Mouse (Mus musculus) kidney, embryonic 16.5 days (tissue): ENCODE measurements around the gene P2rx1. TPM values are rescaled to one million over a fixed set of nuclear protein-coding genes. Genes with fewer than 3 reads are reported as not detected.

ENCODE experiments used
- ATAC-seq: fragments of 200-750 bp; cut with Nextera tagmentation; 2 replicates; pipeline ENCODE4 v1.8.0; 2017; ENCODE audit warnings: moderate TSS enrichment; ENCODE audit not compliant: low FRiP score, low TSS enrichment
- H3K27ac ChIP-seq: fragments of 300-500 bp; sonication (generic); 2 replicates; pipeline ENCODE4 v1.5.1; 2014; ENCODE audit warnings: low read length
- H3K27me3 ChIP-seq: fragments of 300-500 bp; sonication (generic); 2 replicates; pipeline ENCODE4 v1.6.1; 2014; ENCODE audit warnings: low read length, control low read depth, mixed read lengths; ENCODE audit not compliant: insufficient read depth
- H3K36me3 ChIP-seq: fragments of 300-500 bp; sonication (generic); 2 replicates; pipeline ENCODE4 v1.6.1; 2014; ENCODE audit warnings: low read length, control low read depth, mixed read lengths; ENCODE audit not compliant: insufficient read depth
- H3K4me1 ChIP-seq: fragments of 300-500 bp; sonication (generic); 2 replicates; pipeline ENCODE4 v1.6.1; 2014; ENCODE audit warnings: low read length, control low read depth, mixed read lengths; ENCODE audit not compliant: insufficient read depth
- H3K4me2 ChIP-seq: fragments of 300-500 bp; sonication (generic); replicated peaks from 2 replicates; pipeline ENCODE4 v1.6.1; 2014; ENCODE audit warnings: low read depth, low read length
- H3K4me3 ChIP-seq: fragments of 300-500 bp; sonication (generic); 2 replicates; pipeline ENCODE4 v1.5.1; 2014; ENCODE audit warnings: mild to moderate bottlenecking, low read length
- H3K9ac ChIP-seq: fragments of 300-500 bp; sonication (generic); replicated peaks from 2 replicates; pipeline ENCODE4 v1.6.1; 2014; ENCODE audit warnings: low read length
- H3K9me3 ChIP-seq: fragments of 300-500 bp; sonication (generic); 2 replicates; pipeline ENCODE4 v1.6.1; 2016; ENCODE audit warnings: low read length, control low read depth
- WGBS: fragments of 180-500 bp; shearing (Covaris S2); extraction: QIAGEN DNeasy Blood & Tissue Kit; methylation state at CpG from one replicate; pipeline ENCODE4 v1.1.7; 2014; 5-methylcytosine and 5-hydroxymethylcytosine counted together
- polyA plus RNA-seq: library from polyadenylated mRNA; unstranded; fragments of >200 nt; fragmentation: Nextera tagmentation; extraction: Ambion mirVana; gene quantifications from 2 replicates; pipeline ENCODE4 v1.2.1, GENCODE M21; 2015

The P2rx1 gene
- polyA plus RNA-seq, 1 experiment from 2014 or later, result 3.1 TPM

- Histone ChIP-seq H3K4me1 (no peaks in the 10 kb centered on the region), H3K9ac (no peak overlapping the region), H3K9me3 (no peaks in the 10 kb centered on the region), H3K4me2 (no peak overlapping the region), H3K27ac (no peak overlapping the region), H3K4me3 (no peak overlapping the region), H3K36me3 (no peaks in the 10 kb centered on the region), H3K27me3 (no peaks in the 10 kb centered on the region; the same call in 1 of the 2 replicates)
- 7% methylated on average over 2 of the region's 2 CpGs for WGBS
- ATAC-seq, result peak; percentile 79
These were observed 7.5 kb downstream of the P2rx1 start for GRCm38 (mm10) chr11:73006377-73006776.

DNA sequence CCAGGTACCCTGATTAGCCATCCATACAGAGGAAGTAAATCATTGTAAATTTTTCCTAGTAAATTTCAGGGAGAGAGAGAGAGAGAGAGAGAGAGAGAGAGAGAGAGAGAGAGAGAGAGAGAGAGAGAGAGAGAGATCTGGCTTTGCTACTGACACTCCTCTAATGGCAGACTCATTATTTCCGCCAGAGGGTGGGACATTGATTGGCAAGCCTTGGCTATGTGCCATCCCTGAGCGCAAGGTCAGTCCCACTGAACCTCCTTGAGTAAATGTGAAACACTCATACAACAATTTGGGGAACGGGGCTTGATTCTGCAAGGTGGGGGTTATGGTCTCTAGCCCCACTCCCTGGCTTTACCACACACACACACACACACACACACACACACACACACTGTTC, 8.2 kb downstream of the P2rx1 start:
- H3K4me3 ChIP-seq, result no peak overlapping the region
- 63% methylated on average over 3 of the region's 3 CpGs for WGBS
- H3K36me3 ChIP-seq, result no peaks in the 10 kb centered on the region
- H3K9ac ChIP-seq, result no peak overlapping the region
- no peaks in the 10 kb centered on the region for H3K9me3 ChIP-seq
- ATAC-seq, result no peak
- H3K4me2 ChIP-seq, result no peak overlapping the region
- no peak overlapping the region for H3K27ac ChIP-seq
- no peaks in the 10 kb centered on the region; the same call in 1 of the 2 replicates for H3K27me3 ChIP-seq
- H3K4me1 ChIP-seq, result no peaks in the 10 kb centered on the region

DNA sequence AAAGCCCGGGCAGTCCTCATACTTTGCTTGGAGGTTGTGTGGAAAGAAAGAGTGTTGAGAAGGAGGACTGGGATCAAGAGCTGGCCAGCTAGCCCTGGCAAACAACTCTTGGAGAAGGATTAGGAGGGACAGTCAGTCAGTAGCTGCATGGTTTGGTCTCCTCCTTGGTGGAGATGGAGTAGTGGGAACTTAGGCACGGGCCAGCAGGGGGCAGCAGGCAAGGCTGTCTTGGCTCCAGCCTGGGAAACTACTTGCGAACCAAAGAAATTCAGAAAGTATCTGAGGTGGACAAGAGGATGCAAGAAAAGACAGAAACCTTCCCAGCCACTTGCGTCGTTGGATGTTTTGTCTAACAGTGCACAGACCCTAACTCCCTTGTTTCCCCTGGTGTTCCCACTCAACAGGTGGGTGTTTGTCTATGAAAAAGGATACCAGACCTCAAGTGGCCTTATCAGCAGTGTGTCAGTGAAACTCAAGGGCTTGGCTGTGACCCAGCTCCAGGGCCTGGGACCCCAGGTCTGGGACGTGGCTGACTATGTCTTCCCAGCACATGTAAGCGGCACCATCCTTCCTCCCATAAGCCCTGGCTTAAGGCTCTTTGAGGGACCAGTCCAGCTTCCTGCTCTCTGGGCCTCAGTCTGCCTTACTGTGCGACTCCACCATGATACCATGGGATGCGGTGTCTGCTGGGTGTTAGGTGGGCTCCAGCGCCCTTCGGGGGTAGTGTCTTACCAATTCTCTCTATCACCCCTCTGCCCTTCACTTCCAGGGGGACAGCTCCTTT, 9.0 kb downstream of the P2rx1 start:
- Histone ChIP-seq H3K9me3 (no peaks in the 10 kb centered on the region), H3K4me1 (no peaks in the 10 kb centered on the region), H3K9ac (no peak overlapping the region), H3K4me2 (no peak overlapping the region), H3K27ac (no peak overlapping the region), H3K36me3 (no peaks in the 10 kb centered on the region), H3K27me3 (no peaks in the 10 kb centered on the region; the same call in 1 of the 2 replicates), H3K4me3 (no peak overlapping the region)
- 61% methylated on average over 11 of the region's 11 CpGs for WGBS
- peak; percentile 27; the same call in 1 of the 2 replicates for ATAC-seq

- Histone ChIP-seq H3K4me2 (no peak overlapping the region), H3K9me3 (no peaks in the 10 kb centered on the region), H3K27me3 (no peaks in the 10 kb centered on the region; the same call in 1 of the 2 replicates), H3K4me1 (no peaks in the 10 kb centered on the region), H3K9ac (no peak overlapping the region), H3K4me3 (no peak overlapping the region), H3K27ac (no peak overlapping the region), H3K36me3 (no peaks in the 10 kb centered on the region)
- no peak for ATAC-seq
- 64% methylated on average over 2 of the region's 2 CpGs for WGBS
These were observed 9.9 kb downstream of the P2rx1 start for GRCm38 (mm10) chr11:73008826-73009225.

- H3K9me3 ChIP-seq, result no peaks in the 10 kb centered on the region
- no peaks in the 10 kb centered on the region; the same call in 1 of the 2 replicates for H3K27me3 ChIP-seq
- ATAC-seq, result no peak
- no peak overlapping the region for H3K27ac ChIP-seq
- no peaks in the 10 kb centered on the region for H3K4me1 ChIP-seq
- WGBS, result 61% methylated on average over 13 of the region's 13 CpGs
- H3K36me3 ChIP-seq, result no peaks in the 10 kb centered on the region
- H3K4me2 ChIP-seq, result no peak overlapping the region
- H3K4me3 ChIP-seq, result no peak overlapping the region
- H3K9ac ChIP-seq, result no peak overlapping the region
These were observed 10.8 kb downstream of the P2rx1 start for GRCm38 (mm10) chr11:73009531-73010274.

DNA sequence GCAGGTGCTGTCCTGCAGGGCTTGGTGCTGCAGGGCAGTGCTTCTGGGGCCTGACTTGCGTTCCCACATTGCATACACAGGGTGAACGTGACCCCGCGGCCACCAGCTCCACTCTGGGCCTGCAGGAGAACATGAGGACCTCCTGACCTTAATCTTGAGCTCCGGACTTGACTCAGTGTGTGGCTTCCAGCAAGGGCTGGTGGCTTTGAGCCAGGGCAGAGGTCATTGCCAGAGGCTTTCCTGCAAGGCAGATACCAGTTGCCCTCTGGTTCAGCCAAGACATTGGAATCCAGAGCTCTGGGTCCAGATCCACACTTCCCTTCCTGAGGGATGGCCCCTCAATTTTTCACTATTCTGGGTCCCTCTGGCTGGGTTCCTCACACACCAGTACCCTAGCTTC, 15.1 kb downstream of the P2rx1 start:
- ATAC-seq, result no peak
- Histone ChIP-seq H3K27me3 (peaks cover 7% of the 10 kb centered on the region), H3K27ac (no peak overlapping the region), H3K36me3 (no peaks in the 10 kb centered on the region), H3K9ac (no peak overlapping the region), H3K9me3 (no peaks in the 10 kb centered on the region), H3K4me2 (no peak overlapping the region), H3K4me1 (peaks cover 4% of the 10 kb centered on the region; the same call in 1 of the 2 replicates), H3K4me3 (no peak overlapping the region)
- WGBS, result 74% methylated on average over 5 of the region's 5 CpGs

GRCm38 (mm10) chr11:73014831-73015344, 16.0 kb downstream of the P2rx1 start:
- Histone ChIP-seq H3K4me2 (no peak overlapping the region), H3K9ac (no peak overlapping the region), H3K27ac (no peak overlapping the region), H3K27me3 (peaks cover 11% of the 10 kb centered on the region), H3K4me3 (no peak overlapping the region), H3K4me1 (peaks cover 11% of the 10 kb centered on the region; the same call in 1 of the 2 replicates), H3K9me3 (no peaks in the 10 kb centered on the region), H3K36me3 (no peaks in the 10 kb centered on the region)
- ATAC-seq, result no peak
- WGBS, result 76% methylated on average over 4 of the region's 4 CpGs

DNA sequence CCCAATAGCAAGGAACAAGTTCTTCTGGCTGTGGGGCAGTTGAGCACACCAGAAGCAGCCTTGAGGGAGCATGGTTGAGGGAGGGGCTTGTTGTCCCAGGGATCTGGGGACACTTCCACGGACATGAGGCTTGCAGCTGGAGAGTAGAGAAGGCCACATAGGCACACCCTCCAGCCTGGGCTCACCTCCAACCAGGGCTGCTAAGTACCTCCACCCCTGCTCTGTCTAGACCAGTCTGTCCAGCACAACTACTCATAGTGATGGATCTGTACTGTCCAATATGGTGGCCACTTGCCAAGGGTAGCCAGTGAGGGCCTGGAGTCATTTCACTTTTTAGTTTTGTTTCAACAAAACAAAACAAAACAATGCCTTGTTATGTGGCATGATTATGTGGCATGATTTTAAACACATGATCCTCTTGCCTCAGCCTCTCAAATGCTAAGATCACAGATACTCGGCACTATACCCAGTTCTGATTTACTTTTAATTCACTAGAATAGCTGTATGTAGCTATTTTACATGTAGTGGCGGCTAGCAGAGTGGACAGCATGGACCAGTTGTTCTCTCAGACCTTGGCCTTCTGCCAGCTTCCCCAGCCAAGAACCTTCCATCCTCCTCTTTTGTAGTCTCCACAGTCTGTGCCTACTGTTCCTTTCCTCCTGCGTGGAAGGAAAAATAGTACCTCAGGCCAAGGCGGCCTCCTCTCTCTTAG, 16.6 kb downstream of the P2rx1 start:
- H3K9me3 ChIP-seq, result no peaks in the 10 kb centered on the region
- 75% methylated on average over 5 of the region's 5 CpGs for WGBS
- H3K9ac ChIP-seq, result no peak overlapping the region
- no peak overlapping the region for H3K4me2 ChIP-seq
- H3K27ac ChIP-seq, result no peak overlapping the region
- no peak for ATAC-seq
- H3K4me3 ChIP-seq, result no peak overlapping the region
- peaks cover 14% of the 10 kb centered on the region for H3K27me3 ChIP-seq
- H3K36me3 ChIP-seq, result no peaks in the 10 kb centered on the region
- peaks cover 11% of the 10 kb centered on the region; the same call in 1 of the 2 replicates for H3K4me1 ChIP-seq

- no peak for ATAC-seq
These were observed 17.2 kb downstream of the P2rx1 start for GRCm38 (mm10) chr11:73016103-73016420.

More at GRCm38 (mm10) chr11:73016103-73016420, 17.2 kb downstream of the P2rx1 start:
- no peak overlapping the region for H3K4me3 ChIP-seq
- 75% methylated on average over 6 of the region's 6 CpGs for WGBS
- H3K27me3 ChIP-seq, result peaks cover 18% of the 10 kb centered on the region
- no peaks in the 10 kb centered on the region for H3K9me3 ChIP-seq
- H3K4me1 ChIP-seq, result peaks cover 11% of the 10 kb centered on the region; the same call in 1 of the 2 replicates
- H3K9ac ChIP-seq, result no peak overlapping the region
- no peak overlapping the region for H3K27ac ChIP-seq
- H3K36me3 ChIP-seq, result no peaks in the 10 kb centered on the region
- H3K4me2 ChIP-seq, result no peak overlapping the region
